Mouse (Mus musculus) lung, adult 18-20 months (tissue): Measurements from ENCODE around the gene Add1.

Experiments
- DNase-seq, 2 experiments: peaks; one replicate each; pipeline ENCODE4 v3.0.0; 2022; ENCODE audit warnings: mixed read lengths in 2 of 2

The Add1 gene

GRCm38 (mm10) chr5:34573268-34574221, at the start of gene Add1:
Gene Add1, plus strand, starts transcription at chr5:34573664.
- DNase-seq, result peak; percentile 97

DNA sequence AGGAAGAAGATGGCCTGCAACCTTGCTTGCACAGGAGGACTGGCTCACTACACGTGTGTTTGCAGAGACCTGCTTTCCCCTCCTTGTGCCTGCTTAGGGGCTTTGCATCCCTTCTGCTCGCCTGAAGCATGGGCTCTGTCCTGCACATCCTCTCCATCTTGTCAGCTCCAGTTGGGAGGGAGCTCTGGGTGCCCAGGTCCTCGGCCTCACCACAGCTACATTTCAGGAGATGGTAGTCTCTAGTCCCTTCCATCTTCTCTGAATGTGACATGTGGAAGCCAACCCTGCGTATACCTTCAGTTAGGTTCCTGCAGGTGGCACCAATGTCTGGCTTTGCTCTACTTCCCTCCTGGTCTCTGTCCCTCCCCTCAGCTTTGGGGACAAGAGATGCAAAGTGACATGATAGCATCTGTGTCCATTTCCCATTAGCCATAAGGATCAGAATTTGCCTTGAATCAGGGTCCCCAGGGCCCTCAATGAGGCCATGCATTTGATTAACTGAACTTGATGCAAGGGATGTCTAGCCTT, 49.4 kb upstream of the Add1 start:
- no peak for DNase-seq

DNA sequence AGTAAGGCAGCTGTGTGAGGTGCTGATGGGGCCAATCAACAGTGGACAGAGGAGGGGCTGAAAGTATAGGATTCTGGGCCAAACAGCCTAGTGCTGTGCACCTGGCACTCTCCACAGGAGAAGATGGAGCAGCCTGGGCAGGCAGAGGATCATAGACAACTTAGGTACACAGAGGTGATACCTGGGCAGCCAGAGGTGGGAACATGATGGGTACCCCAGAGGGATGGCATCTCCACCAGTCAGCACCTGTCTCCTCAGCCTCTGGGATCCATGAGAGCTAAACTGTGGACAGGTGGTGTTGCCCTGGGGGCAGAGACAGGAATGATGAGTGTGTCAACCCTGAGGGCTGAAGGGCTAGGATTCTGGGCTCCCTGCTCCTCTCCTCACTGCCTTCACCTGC, 49.0 kb upstream of the Add1 start:
- no peak for DNase-seq

GRCm38 (mm10) chr5:34525663-34526476, 47.6 kb upstream of the Add1 start, which contains the start of gene Sh3bp2:
Gene Sh3bp2, plus strand, starts transcription at chr5:34525838.
- peak; percentile 96 to 98 for DNase-seq

DNA sequence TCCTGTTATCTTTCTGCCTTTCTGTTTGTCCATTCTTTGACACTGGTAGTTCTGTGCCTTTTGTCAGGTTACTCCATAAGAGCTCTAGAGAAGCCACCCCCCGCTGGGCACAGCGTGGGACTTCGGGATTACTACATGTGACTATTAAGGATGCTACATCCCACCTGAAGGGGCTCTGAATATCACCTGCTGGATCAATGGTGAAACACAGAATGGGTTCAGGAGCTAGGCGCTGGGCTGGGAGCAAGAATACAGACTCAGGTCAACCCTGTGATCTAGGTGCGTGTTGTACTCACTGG, 47.0 kb upstream of the Add1 start:
- no peak for DNase-seq

DNA sequence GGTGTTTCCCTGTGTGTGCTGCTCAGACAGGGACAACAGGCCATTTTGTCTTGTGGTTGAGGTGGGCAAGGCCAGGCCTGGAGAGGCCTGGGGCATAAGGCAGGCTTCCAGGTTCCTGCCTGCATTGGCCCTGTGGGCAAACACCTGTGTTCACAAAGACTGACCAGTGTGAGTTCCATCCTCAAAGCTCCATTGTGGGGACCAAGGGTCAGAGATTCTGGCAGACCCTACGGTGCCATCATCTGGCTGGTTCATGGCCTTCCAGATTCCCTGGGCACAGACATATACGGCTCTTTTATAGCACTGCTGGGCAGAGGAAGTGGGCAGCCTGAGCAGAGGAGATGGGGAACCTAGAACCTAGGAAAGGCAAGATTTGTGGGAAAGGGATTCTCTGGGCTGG, 46.1 kb upstream of the Add1 start:
- no peak for DNase-seq

DNA sequence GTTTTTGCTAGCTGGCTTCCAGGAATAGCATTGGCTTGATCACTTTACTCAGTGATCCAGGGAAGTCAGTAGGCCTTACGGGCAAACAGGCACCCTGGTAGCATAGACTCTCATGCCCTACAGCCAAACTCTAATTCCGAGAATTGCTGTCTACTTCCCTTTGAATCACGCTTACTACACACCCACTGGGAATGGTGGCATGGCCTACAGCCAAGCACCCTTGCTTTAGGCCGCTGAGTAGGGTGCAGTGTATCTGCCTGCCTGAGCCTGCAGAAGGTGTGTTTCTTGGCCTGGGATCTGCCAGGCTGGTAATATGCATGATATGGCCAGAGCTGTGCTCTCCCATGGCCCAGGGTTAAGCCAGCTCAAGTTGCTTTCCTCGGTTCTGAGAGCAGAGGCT, 44.7 kb upstream of the Add1 start:
- peak in 1 of 2 experiments; percentile 30 for DNase-seq

DNA sequence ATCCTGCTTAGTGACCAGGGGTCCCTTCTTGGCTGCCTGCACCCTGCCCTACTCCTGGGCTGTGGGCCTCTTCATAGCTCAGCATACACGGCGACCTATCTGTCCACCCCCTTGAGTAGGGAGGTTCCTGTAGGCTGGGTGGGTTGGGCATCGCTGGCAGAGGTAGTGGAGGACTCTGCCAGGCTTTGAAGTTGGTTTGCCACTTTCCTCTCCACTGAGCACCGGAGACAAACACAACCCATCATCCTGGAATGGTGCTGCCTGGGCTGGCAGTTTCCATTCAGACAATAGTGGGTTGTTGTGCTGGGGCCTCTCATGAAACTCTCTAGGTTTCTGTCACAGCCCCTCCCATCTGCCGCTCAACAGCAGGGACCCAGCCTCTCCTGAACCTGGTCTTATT, 43.3 kb upstream of the Add1 start:
- no peak for DNase-seq

DNA sequence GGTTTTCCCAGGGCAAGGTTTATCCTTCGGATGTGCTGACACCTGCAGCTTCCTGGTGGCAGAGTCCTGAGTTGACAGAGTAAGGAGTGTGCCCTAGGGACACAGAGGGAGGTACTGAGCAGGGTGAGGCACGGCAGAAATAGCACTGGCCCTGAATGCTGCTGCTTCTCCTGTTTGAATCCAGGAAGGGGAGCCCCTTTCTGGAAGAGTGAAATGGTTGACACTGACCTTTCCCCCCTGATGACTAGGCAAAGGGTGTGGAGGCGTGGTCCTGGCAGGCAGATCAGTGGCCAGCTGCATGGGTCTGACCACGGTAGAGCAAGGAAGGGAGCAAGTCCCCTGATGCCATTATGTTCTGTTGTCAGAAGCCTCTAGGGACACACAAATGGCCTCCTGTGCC, 42.8 kb upstream of the Add1 start:
- peak in 1 of 2 experiments; percentile 50 for DNase-seq

GRCm38 (mm10) chr5:34533066-34533465, 40.4 kb upstream of the Add1 start:
- DNase-seq, result no peak

- peak; percentile 37 to 46 for DNase-seq
Observed at GRCm38 (mm10) chr5:34533820-34534219, 39.6 kb upstream of the Add1 start.

GRCm38 (mm10) chr5:34534776-34535581, 38.5 kb upstream of the Add1 start:
- peak; percentile 36 to 58 for DNase-seq

- DNase-seq, result no peak
Observed at GRCm38 (mm10) chr5:34535831-34536230, 37.6 kb upstream of the Add1 start.

GRCm38 (mm10) chr5:34538079-34538478, 35.4 kb upstream of the Add1 start:
- no peak for DNase-seq

GRCm38 (mm10) chr5:34538527-34538926, 34.9 kb upstream of the Add1 start:
- DNase-seq, result peak; percentile 36 to 42

DNA sequence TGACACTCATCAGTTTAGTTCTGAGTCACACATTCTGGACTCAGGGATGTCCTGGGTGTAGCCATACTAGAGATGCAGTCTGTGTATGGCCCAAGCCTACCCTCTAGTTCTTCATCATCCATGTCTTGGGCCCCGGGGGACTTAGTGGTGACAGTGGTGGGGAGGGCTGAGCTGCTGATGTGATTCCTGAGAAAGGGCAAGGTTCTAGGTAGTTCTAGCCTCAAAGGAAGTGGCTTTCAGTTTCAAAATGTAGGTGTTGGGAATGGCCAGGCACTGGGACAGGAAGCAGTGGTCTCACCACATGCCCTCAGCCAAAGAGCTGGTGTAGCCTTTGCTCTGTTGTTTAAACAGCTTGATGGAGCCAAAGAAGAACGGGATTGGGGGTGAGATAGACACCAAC, 34.3 kb upstream of the Add1 start:
- no peak for DNase-seq

- no peak for DNase-seq
Observed at GRCm38 (mm10) chr5:34542166-34542565, 31.3 kb upstream of the Add1 start.

DNA sequence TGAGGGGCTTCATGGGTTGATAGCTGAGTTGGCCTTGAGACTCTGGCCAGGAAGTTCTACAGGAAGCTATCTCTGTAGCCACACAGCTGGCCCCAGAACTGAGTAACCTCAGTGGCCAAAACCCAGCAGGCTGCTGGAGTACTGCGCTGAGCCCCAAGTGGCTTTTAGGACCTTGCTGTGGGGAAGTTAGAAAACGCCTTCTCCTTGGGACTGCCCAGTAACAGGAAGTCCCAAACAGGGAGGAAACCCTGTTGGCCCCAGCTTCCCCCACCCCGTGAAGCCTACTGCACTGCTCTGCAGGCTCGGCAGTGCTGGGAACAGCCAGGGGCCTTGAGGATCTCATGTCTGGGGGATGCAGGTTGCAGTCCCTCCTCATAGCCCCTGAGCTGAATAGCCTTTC, 30.4 kb upstream of the Add1 start:
- peak; percentile 34 to 43 for DNase-seq

DNA sequence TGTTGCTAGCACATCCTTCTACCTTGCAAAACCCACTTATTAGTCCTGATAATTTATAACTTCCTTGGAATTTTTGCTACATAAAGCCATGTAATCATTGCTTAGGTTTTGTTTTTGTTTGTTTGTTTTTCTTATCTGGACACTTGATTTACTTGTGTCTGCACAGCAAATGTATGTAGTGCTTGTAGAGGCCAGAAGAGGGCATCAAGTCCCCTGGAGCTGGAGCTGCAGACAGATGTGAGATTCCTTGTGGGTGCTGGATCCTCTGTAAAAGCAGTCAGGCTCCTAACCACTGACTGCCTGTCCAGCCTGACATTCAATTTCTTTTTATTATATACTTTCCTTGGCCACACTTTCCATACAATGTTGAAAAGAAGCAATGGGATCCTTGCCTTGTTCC, 26.1 kb upstream of the Add1 start:
- DNase-seq, result peak in 1 of 2 experiments; percentile 55

DNA sequence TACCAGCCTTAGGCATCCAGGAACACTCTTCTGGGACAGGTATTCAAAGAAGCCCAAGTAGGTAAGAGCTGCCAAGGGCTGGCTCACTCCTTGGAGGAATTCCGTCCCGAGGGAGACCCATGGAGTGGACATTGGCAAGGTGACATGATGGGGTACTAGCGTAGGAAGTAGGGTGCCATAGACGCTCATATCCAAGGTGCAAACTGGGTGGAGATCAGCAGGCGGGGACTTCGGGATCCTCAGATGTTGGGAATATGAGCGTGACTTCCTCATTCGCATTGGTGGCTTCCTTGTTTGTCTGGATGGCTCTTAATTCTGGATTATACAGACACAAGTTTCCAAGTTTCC, 24.4 kb upstream of the Add1 start:
- DNase-seq, result no peak

GRCm38 (mm10) chr5:34549483-34550221, 23.8 kb upstream of the Add1 start:
- DNase-seq, result peak; percentile 46 to 59

DNA sequence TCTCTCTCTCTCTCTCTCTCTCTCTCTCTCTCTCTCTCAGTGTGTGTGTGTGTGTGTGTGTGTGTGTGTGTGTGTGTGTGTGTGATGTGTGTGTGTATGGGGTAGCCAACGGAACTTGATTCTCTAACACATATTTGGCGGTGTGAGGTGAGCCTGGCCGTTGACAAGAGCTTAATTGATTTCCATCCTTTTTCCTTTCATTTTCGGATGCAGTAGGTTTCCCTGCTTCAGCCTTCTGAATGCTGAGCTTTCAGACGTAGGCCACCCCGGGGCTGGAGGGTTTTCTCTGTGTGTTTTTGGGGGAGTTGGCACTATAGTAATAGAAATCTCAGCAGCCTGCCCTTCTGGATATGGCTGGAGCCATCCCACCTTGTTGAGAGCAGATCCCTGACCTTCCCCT, 23.2 kb upstream of the Add1 start:
- DNase-seq, result no peak
